In the genomic region with DNA sequence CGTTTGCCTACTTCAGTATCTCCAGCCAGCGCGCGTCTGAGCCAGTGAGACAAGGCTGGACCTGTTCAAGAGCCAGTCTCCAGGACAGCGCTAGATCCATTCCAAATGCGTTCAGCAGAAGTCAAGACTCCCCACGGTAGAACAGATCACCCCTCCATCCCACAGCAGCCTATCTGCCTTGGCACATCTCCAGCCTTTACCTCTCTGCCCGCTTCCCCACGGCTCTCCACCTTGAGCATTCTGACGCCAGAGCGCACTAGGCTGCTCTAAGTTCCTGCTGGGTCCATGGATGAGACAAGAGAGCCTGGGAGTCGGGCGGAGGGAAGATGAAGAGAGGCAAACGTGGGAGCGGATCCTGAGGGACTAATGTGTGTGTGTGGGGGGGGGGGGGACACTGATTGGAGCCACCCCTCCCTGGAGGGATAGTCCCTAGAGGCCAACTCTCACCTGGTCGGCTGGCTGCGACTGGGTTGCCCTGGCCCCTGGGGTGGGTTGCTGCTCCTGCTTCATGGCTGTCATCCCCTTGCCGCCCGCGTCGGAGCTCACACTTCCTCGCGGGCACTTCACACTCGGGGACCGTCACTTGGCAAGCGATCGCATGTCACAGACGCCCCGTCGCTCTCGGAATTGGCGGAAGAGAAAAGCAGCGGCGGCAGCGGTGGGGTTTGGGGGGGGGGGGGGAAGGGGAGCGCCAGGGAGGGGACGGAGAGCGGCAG, we compare ENCODE assay signal across 8 mouse cellular contexts. TPM values are rescaled to one million over a fixed set of nuclear protein-coding genes. Genes with fewer than 3 reads are reported as not detected.
A peak's percentile ranks its signal among the peaks of the same experiment; 100 is the strongest.
DNase-seq lines count a peak whose midpoint lies in the region; ATAC-seq and TF ChIP-seq lines count a peak whose summit lies in the region.

A gene (minus strand): TSS at position 635 of the 716 bp plus-strand sequence.

- peak within 1 kb of the TSS; percentile 93 for H3K4me2 ChIP-seq in kidney, embryonic 15.5 days
- H3K4me2 ChIP-seq in limb, embryonic 12.5 days = peak within 1 kb of the TSS; percentile 90

- TF ChIP-seq POLR2A in thymus, adult 2 months (IDR thresholded peaks at IDR 0.05; ENCODE audit: control insufficient read depth, extremely low read depth, insufficient read depth, low read length, poor library complexity) = no peak

- H3K4me1 ChIP-seq in kidney, embryonic 15.5 days = peaks cover 14% of the 10 kb centered on the region
- H3K4me1 ChIP-seq in limb, embryonic 12.5 days (replicated peaks) = peaks cover 9% of the 10 kb centered on the region
- H3K4me1 ChIP-seq in thymus, adult 2 months (replicated peaks; ENCODE audit: control insufficient read depth, insufficient read depth, low read length) = no peaks in the 10 kb centered on the region

- H3K27ac ChIP-seq in kidney, embryonic 15.5 days = no peak within 1 kb of the TSS
- no peak within 1 kb of the TSS for H3K27ac ChIP-seq in limb, embryonic 12.5 days
- no peak within 1 kb of the TSS for H3K27ac ChIP-seq in thymus, adult 2 months (ENCODE audit: control insufficient read depth, insufficient read depth, low read length)

- H3K27me3 ChIP-seq in kidney, embryonic 15.5 days = peaks cover 55% of the 10 kb centered on the region
- peaks cover 54% of the 10 kb centered on the region for H3K27me3 ChIP-seq in limb, embryonic 12.5 days
- H3K27me3 ChIP-seq in thymus, adult 2 months (ENCODE audit: control insufficient read depth, insufficient read depth, low read length) = no peaks in the 10 kb centered on the region

- ATAC-seq in kidney, embryonic 15.5 days (replicated peaks; ENCODE audit: low FRiP score) = peak; percentile 61
- ATAC-seq in limb, embryonic 12.5 days (ENCODE audit: insufficient number of reproducible peaks, insufficient read depth, low FRiP score, low TSS enrichment, low read depth) = no peak

- H3K9ac ChIP-seq in kidney, embryonic 15.5 days = peak within 1 kb of the TSS; percentile 42
- peak within 1 kb of the TSS; percentile 27; the same call in 1 of the 2 replicates for H3K9ac ChIP-seq in limb, embryonic 12.5 days (replicated peaks)

- H3K9me3 ChIP-seq in kidney, embryonic 15.5 days (replicated peaks) = no peaks in the 10 kb centered on the region
- no peaks in the 10 kb centered on the region for H3K9me3 ChIP-seq in limb, embryonic 12.5 days

- no peak for DNase-seq in kidney, postnatal 14 days
- DNase-seq in cerebellum, adult 8-10 months = peak; percentile 52
- DNase-seq in frontal cortex, adult 2 months (ENCODE audit: extremely low spot score in 1 of 2, low spot score in 1 of 2) = peak in 1 of 2 experiments; percentile 55
- DNase-seq in retina, postnatal 7 days (ENCODE audit: low read depth, low spot score) = peak; percentile 5
- no peak for DNase-seq in spleen, postnatal 10 days (ENCODE audit: low spot score in 2 of 2)
- no peak for DNase-seq in thymus, adult 2 months

- under 1% methylated on average over 37 of the region's 38 CpGs for WGBS in kidney, embryonic 15.5 days
- WGBS in limb, embryonic 12.5 days = 2% methylated on average over 31 of the region's 38 CpGs
- 4% methylated on average over 36 of the region's 38 CpGs for whole genome bisulfite sequencing in thymus, adult 2 months

- peak within 1 kb of the TSS; percentile 55 for H3K4me3 ChIP-seq in kidney, embryonic 15.5 days (replicated peaks)
- H3K4me3 ChIP-seq in limb, embryonic 12.5 days (replicated peaks) = peak within 1 kb of the TSS; percentile 51
- H3K4me3 ChIP-seq in thymus, adult 2 months (ENCODE audit: control insufficient read depth, insufficient read depth, low read length) = no peak within 1 kb of the TSS

- no peaks in the 10 kb centered on the region for H3K36me3 ChIP-seq in kidney, embryonic 15.5 days
- no peaks in the 10 kb centered on the region for H3K36me3 ChIP-seq in limb, embryonic 12.5 days
- H3K36me3 ChIP-seq in thymus, adult 2 months (ENCODE audit: control insufficient read depth, insufficient read depth, low read length) = no peaks in the 10 kb centered on the region

- no peak for TF ChIP-seq CTCF in thymus, adult 2 months (IDR thresholded peaks at IDR 0.05; ENCODE audit: borderline replicate concordance, control insufficient read depth, extremely low read depth, insufficient read depth, low read length, poor library complexity)

RNA-seq across cellular contexts. Expression of the gene that starts here (rescaled TPM):
- polyA plus RNA-seq in kidney, embryonic 15.5 days (2015; fragmentation: Nextera tagmentation; extraction: Ambion mirVana) = 0.44 and 0.45 TPM in 2 replicates
- 69.3 and 74.6 TPM in 2 replicates for polyA plus RNA-seq in frontal cortex, adult 2 months (2012; rRNA removed)
- 0.21 and 0.22 TPM in 2 replicates for polyA plus RNA-seq in limb, embryonic 12.5 days (2016; fragmentation: Nextera tagmentation; extraction: Ambion mirVana)
- polyA plus RNA-seq in thymus, adult 2 months (2012; rRNA removed) = 0.15 and 0.24 TPM in 2 replicates

Comparison
In these comparisons a context has a peak if more than half of its experiments do, and no peak if none do; other contexts are left out.
1. RNA of the gene that starts here (polyA plus RNA-seq): 69.3 to 74.6 TPM in frontal cortex, adult 2 months; 0.44 to 0.45 TPM in kidney, embryonic 15.5 days, 0.15 to 0.24 TPM in thymus, adult 2 months and 0.21 to 0.22 TPM in limb, embryonic 12.5 days; every median in the first group is over 10 times any median in the second.
2. Peak in ATAC-seq, H3K4me3 ChIP-seq, H3K9ac ChIP-seq and H3K4me2 ChIP-seq in kidney, embryonic 15.5 days; RNA of the gene not detected or under 1 TPM.
3. DNase-seq: peak in cerebellum, adult 8-10 months (single experiment) and retina, postnatal 7 days (single experiment); none in kidney, postnatal 14 days (single experiment), spleen, postnatal 10 days (0 of 2) and thymus, adult 2 months (single experiment).